Mouse (Mus musculus): ENCODE data around the gene Ttc24. TPM values are rescaled to one million over a fixed set of nuclear protein-coding genes. Genes with fewer than 3 reads are reported as not detected.

The Ttc24 gene
- total RNA-seq, 2 experiments from 2014 or later: not detected

DNA sequence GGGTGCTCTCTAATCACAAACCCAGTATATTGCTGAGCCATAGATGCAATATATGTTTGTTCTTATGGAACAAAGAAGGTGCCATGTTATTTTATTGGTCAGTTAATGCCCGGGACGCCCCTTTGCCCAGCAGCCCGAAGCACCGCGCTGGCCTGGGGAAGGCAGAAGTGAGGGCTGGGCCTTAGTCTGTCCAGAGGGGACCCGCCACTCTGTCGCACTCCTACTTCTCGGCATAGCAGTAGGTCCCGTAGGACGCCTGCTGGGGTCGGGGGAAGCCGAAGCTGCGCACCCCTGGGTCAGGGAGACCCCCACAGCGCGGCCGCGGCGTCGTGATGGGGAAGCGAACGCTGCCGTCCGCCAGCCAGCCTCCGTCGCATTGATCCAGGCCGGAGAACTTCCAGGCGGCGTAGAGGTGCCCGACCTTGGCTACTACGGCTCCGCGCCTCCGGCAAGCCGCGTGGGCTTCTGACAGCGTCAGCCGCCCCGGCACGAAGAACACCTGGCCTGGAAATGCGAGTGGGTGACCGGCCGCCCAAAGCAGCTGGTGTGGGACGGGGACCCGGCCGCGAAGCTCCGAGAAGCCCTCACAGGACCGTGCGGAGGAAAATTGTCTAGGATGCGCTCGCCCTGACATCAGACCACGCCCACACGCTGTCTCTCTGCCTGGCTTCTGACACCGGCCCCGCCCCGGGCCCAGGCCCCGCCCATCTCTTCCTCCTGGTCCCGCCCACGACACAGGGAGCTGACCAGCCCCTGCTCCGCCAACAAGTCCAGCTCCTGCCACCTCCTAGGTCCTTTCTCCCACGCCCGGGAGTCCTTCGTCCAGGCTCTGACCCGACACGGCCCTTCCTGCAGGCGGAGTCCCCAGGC lies 55.5 kb downstream of the Ttc24 start:
- peak; percentile 87 to 90 for DNase-seq
- intact Hi-C loops (cut with DNase I): no loop called here

Other genes with a start within 250 kb of the Ttc24 start
- gene Sh2d2a, start 231.5 kb downstream of the Ttc24 start, total RNA-seq (2021): under 1 TPM; 0.10 to 0.31 TPM
- gene Prcc, start 192.7 kb downstream of the Ttc24 start, total RNA-seq (2021): 10 to 100 TPM; 54.8 to 56.2 TPM
- gene Hdgf, start 172.0 kb downstream of the Ttc24 start, total RNA-seq (2021): 100 to 1,000 TPM; 106 to 112 TPM
- 10 to 100 TPM; 60.5 to 75.5 TPM for gene Mrpl24, start 158.8 kb downstream of the Ttc24 start, total RNA-seq (2021)
- gene Isg20l2, start 148.0 kb downstream of the Ttc24 start, total RNA-seq (2021): 10 to 100 TPM; 16.2 to 18.9 TPM
- gene Rrnad1, start 147.6 kb downstream of the Ttc24 start, total RNA-seq (2021): 1 to 10 TPM; 6.8 to 7.0 TPM
- under 1 TPM; 0.57 to 0.81 TPM for gene Crabp2, start 129.6 kb downstream of the Ttc24 start, total RNA-seq (2021)
- 10 to 100 TPM; 56.4 to 62.4 TPM for gene Nes, start 107.2 kb downstream of the Ttc24 start, total RNA-seq (2021)
- gene Bcan, start 78.1 kb downstream of the Ttc24 start, total RNA-seq (2021): under 1 TPM in 1 of 2 experiments, not detected in 1; 0.17 TPM
- not detected for gene Hapln2, start 50.7 kb downstream of the Ttc24 start, total RNA-seq (2021)
- gene Gpatch4, start 35.2 kb downstream of the Ttc24 start, total RNA-seq (2021): 1 to 10 TPM; 7.2 to 8.4 TPM
- 10 to 100 TPM; 76.5 to 86.4 TPM for gene Naxe, start 19.8 kb downstream of the Ttc24 start, total RNA-seq (2021)
- 10 to 100 TPM; 15.6 to 19.3 TPM for gene Iqgap3, start 3.7 kb upstream of the Ttc24 start, total RNA-seq (2021)
- 100 to 1,000 TPM; 121 to 133 TPM for gene Mef2d, start 64.1 kb upstream of the Ttc24 start, total RNA-seq (2021)
- not detected for gene Rhbg, start 176.4 kb upstream of the Ttc24 start, total RNA-seq (2021)
- under 1 TPM in 1 of 2 experiments, not detected in 1; 0.29 TPM for gene Gm38392, start 208.9 kb upstream of the Ttc24 start, total RNA-seq (2021)
- gene Tsacc, start 218.7 kb upstream of the Ttc24 start, total RNA-seq (2021): 1 to 10 TPM; 4.6 to 5.6 TPM
- 100 to 1,000 TPM; 194 to 221 TPM for gene Cct3, start 218.8 kb upstream of the Ttc24 start, total RNA-seq (2021)
- 10 to 100 TPM; 86.1 to 99.6 TPM for gene Glmp, start 246.7 kb upstream of the Ttc24 start, total RNA-seq (2021)